Mouse (Mus musculus) brain, embryonic 14.5 days (tissue): Measurements from ENCODE around the gene St8sia1. TPM values are rescaled to one million over a fixed set of nuclear protein-coding genes. Genes with fewer than 3 reads are reported as not detected.

Source experiments
- DNase-seq: peaks from one replicate; pipeline ENCODE4 v3.0.0-alpha.2; 2011; ENCODE audit warnings: low read depth
- CTCF ChIP-seq: fragments of 200-500 bp; IDR thresholded peaks from 2 replicates; pipeline ENCODE4 v1.5.1; 2012; ENCODE audit warnings: inconsistent platforms, mild to moderate bottlenecking, moderate library complexity, borderline replicate concordance; ENCODE audit not compliant: insufficient read depth, insufficient read length; ENCODE audit errors: extremely low read depth
- POLR2A ChIP-seq: fragments of 200-500 bp; IDR thresholded peaks from 2 replicates; pipeline ENCODE4 v1.6.1; 2012; ENCODE audit warnings: mild to moderate bottlenecking, inconsistent platforms, borderline replicate concordance; ENCODE audit not compliant: poor library complexity, insufficient read depth, insufficient read length, severe bottlenecking; ENCODE audit errors: extremely low read depth
- polyA plus RNA-seq: library from polyadenylated mRNA; depleted of rRNA; stranded (reverse); fragments of >200 nt; gene quantifications from 2 replicates; pipeline ENCODE4 v1.2.3, GENCODE M21; 2012

The St8sia1 gene
- polyA plus RNA-seq, 1 experiment = 20.6 TPM

DNA sequence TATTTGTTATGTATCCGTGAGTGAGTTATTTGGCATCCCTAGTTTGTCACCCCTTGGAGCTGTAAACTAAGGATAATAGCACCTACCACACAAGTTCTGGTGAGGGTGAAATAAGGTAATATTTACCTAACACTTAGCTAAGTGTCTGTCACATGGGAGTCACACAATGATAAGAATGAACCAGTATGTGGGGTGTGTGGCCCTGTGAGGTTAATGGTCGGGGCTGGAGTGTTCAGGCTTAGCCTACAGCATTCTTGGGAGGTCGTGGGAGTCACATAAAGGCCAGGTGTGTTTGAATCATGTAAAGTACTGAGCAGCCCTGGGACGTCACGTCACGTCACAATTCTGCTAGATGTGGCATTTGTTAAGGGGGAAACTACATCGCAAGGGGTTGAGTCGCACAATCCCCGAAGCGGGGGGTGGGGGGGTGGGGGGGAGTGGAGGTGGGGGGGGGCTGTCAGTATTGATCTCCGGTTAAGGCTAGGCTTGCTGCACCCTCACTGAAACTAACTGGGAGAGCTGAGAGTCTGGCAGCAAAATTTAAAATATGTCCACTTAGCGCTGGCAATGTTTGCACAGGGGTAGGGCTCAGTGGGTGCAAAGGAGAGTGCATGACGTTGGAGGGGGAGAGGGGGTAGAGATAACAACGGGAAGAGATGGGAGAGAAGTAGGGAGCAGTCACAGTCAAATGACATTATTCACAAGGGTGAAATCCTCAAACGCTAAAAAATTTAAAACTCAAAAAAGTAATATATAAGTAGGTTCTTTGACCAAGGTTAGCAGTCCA, 168.4 kb downstream of the St8sia1 start:
- no peak for DNase-seq
- TF ChIP-seq POLR2A (no peak), CTCF (no peak)

DNA sequence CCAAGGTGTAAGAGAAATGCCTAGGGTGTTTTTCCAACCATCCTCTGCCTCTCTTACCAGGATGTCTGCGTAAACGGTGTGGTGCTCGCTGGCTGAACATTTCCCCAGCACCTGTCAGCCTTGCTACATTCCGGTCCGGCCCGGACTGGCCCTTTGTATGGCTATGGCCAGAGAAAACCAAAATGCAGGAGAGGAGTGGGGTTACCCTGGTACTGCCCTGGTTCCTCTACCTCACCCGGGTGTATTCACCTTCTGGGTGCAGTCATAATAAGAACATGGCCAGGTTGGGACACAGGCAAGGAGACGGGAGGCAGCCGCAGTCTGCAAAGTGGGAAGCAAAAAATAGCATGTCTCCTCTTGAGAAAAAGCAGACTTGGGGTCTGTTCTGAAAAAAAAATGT, 169.2 kb downstream of the St8sia1 start:
- TF ChIP-seq POLR2A (no peak), CTCF (no peak)
- DNase-seq = no peak

- DNase-seq = peak; percentile 64
- TF ChIP-seq POLR2A (no peak), CTCF (no peak)
Observed at GRCm38 (mm10) chr6:142793468-142793867, 170.8 kb downstream of the St8sia1 start.

DNA sequence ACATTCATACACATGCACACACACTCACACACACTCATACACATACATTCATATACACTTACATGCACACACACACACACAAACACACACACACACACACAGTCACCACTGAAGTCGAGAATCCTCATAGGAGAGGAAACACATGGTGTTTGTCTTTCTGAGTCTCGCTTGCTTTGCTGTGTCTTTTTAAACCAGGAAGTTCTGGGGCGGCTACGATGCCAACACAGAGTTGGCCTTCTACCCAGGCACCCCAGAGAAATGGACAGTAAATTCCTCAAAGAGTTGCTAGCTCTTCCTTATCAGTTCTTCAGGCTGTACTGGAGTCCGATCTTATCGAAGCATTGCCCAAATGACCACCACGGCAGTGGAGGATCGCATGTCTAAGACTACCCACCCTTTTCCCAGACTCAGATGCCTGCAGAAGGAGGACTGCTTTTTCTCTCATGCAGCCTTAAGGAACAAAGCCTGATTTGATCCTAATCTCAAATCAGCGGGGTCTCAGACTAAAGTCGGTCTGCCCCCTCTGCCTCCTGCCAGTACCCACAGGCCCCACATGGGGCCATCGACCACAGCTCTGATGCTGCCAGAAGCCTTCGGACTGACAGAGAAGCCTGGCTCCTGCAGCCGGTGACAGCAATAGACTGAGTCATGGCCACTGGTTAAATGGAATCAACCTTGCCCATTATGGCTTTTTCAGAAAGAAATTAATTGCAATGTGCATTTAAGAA, 171.8 kb downstream of the St8sia1 start:
- peak; percentile 42 for DNase-seq
- TF ChIP-seq CTCF (no peak), POLR2A (no peak)

- no peak for TF ChIP-seq POLR2A
- TF ChIP-seq CTCF = no peak
- DNase-seq = no peak
Observed at GRCm38 (mm10) chr6:142789736-142790135, 174.5 kb downstream of the St8sia1 start.

DNA sequence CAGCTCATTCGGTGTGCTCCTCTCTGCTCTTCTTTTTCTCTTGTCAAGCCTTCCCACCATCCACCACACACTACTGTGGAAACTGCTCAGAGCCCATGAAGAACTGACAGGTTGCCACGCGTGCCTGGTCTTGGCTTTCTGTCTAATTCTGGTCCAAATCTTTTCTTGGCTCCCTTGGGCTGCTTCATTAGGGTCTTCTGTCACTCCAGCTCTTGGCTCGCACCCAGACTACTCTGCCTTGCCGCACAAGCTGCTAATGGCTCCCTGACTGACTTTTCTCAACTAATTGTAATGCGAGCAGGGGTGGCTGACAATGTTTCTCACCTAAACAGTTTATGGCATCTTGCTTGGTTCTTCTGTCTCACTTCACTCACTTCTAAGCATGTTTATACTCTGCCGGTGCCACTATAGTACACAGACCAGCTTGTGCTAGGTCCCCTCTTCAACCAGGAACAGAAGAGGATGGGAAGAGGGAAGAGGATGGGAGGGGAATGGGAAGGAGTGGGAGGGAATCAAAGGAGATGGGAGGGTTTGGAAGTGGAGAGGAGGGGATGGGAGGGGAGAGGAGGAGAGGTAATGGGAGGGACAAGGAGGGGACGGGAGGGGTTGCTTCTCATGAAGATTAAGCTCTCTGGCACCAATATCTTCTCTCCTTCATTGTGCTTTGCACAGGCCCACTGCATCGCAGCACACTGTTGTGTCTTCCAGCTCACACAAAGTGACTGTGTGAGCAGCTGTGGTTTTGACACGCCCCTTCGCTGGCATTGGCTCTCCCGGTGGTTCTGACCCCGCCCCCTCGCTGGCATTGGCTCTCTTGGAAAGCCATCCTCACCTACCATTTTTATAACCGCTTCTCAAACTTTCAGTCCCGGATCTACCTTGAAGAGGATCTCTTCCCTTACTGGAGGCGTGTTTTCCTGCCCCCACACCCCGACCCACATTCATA, 175.9 kb downstream of the St8sia1 start:
- TF ChIP-seq CTCF = no peak
- TF ChIP-seq POLR2A = no peak
- DNase-seq = peak; percentile 93

DNA sequence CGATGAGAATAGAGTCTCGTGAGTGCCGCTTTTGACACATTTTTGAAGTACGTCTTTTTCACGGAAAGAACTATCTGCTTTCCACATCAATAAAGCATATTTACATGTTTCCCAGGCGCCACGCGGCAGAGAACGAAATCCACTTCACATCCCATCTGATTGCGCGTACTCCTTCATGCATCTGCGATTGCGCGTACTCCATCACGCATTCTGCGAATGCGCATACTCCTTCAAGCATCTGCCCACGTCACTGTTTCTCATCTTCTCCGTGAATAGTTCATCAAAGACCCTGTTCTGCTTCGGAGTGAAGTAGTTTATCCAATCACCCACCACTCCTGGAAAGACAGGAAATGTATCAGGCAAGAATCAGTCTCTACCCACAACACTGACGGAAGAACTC, 178.1 kb downstream of the St8sia1 start:
- peak; percentile 57 for DNase-seq

DNA sequence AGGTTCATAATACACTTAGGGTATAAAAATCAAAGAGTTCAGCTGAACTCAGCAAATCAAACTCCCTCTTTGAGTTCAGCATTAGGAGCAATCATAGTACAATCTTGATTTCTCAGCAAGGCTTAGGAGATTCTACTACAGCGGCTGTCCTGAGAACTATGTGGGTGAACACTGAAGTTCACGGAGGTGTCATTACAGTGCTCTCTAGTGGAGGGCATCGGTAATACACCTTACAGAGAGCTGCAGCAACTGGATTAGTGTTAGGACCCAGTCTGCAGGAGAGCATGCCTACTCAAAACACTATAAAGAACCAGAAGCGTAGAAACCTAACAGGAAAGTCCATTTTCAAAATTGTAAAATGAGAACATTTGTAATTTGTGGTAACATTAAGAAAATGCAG, 178.9 kb downstream of the St8sia1 start:
- peak; percentile 43 for DNase-seq
- peak; percentile 56; the same call in 1 of the 2 replicates for TF ChIP-seq CTCF
- TF ChIP-seq POLR2A = no peak

More for the DNA sequence above, 178.1 kb downstream of the St8sia1 start:
- TF ChIP-seq POLR2A (no peak), CTCF (no peak)

DNA sequence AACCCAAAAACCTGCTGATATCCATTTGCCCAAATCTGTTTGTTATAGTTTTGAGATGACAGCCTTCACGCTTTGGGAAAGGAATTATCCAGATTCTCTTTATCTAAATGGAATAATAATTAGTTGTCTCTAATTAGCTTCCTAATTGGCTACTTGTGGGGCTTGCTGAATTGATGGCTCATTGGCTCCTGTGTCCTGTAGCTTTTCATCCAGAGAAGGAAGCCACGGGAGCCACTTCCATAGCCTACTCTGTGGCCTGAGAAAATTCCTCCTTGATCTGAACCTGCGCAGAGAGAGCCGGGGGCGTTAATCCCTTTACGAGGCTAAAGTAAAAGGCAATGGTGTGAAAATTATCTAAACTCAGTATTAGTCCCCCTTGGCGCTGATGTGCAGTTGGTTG, 183.0 kb downstream of the St8sia1 start:
- peak; percentile 82 for DNase-seq

GRCm38 (mm10) chr6:142780574-142781033, 183.6 kb downstream of the St8sia1 start:
- DNase-seq = peak; percentile 90

More for the DNA sequence above, 183.0 kb downstream of the St8sia1 start:
- TF ChIP-seq POLR2A = no peak
- no peak for TF ChIP-seq CTCF

GRCm38 (mm10) chr6:142779812-142780573, 184.3 kb downstream of the St8sia1 start:
- DNase-seq = peak; percentile 94
- no peak for TF ChIP-seq CTCF
- TF ChIP-seq POLR2A = no peak

More at GRCm38 (mm10) chr6:142780574-142781033, 183.6 kb downstream of the St8sia1 start:
- TF ChIP-seq POLR2A = no peak
- no peak for TF ChIP-seq CTCF

DNA sequence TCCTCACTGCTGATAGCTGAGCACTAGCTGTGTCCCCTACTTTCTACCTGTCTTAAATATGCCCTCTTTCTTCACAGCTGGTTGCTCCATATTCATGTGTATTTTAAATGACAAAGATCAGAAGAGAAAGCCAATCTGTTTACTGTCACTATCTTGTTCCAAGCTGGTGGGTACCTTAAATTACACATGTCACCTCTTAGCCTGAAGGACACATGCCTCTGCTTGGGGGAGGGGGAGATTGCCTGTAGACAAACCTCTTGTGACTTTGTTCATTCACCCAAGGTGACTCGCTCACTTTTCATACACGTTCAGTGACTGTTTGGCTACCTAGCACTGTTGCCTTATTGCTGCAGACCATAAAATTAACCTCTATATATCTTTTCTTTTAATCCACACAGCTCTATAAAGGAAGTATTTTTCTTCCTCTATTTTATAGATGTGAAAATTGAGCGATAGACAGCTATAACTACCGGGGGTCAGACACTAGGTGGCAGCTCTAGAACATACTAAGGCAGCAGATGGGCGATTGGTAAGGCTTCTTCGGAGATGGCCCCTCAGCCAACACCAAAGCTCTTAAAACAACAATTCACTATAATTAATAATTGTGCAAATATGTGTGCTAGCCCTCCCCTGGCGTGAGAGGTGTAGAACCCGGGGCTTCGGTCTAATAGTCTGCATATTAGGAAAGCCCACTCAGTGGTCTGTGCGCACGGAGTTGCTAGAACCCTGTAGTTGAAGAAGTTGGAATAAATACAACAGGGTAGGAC, 185.0 kb downstream of the St8sia1 start:
- DNase-seq = peak; percentile 88
- TF ChIP-seq CTCF (peak; percentile 69; the same call in 1 of the 2 replicates), POLR2A (no peak)

DNA sequence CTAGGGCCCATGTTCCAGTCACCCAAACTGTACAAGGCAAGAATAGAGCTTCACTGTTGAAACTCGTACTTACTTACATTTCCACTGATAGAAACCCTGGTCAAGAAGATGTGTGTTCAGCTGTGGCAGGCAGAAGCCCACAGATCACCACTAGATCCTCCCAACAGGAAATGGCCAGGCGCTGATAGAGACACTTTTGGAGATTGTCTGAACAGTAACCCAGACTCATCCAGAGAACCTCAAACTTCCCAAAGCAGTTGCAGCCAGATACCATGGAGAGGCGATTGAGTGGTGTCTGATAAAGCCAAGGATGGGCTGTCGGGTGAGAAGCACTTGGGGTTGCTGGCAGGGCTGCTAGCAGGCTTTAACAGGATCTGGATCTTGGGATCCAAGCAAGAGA, 187.3 kb downstream of the St8sia1 start:
- no peak for DNase-seq
- TF ChIP-seq CTCF = no peak
- no peak for TF ChIP-seq POLR2A
